Mouse (Mus musculus) hindbrain, embryonic 13.5 days (tissue): ENCODE data around the gene Rims4. TPM values are rescaled to one million over a fixed set of nuclear protein-coding genes. Genes with fewer than 3 reads are reported as not detected.
A peak's percentile ranks its signal among the peaks of the same experiment; 100 is the strongest.

Source experiments
- ATAC-seq: fragments of 200-750 bp; cut with Nextera tagmentation; 2 replicates; pipeline ENCODE4 v1.8.0; 2017; ENCODE audit warnings: moderate TSS enrichment; ENCODE audit not compliant: low FRiP score
- H3K27ac ChIP-seq: fragments of 300-500 bp; sonication (generic); 2 replicates; pipeline ENCODE4 v1.5.1; 2015; ENCODE audit warnings: inconsistent platforms, mild to moderate bottlenecking, moderate library complexity
- H3K27me3 ChIP-seq: fragments of 300-500 bp; sonication (generic); 2 replicates; pipeline ENCODE4 v1.6.1; 2015; ENCODE audit warnings: mild to moderate bottlenecking, inconsistent platforms
- H3K36me3 ChIP-seq: fragments of 300-500 bp; sonication (generic); 2 replicates; pipeline ENCODE4 v1.6.1; 2015; ENCODE audit warnings: mild to moderate bottlenecking, inconsistent platforms
- H3K4me1 ChIP-seq: fragments of 300-500 bp; sonication (generic); replicated peaks from 2 replicates; pipeline ENCODE4 v1.6.1; 2015; ENCODE audit warnings: inconsistent platforms
- H3K4me2 ChIP-seq: fragments of 300-500 bp; sonication (generic); 2 replicates; pipeline ENCODE4 v1.6.1; 2015; ENCODE audit warnings: inconsistent platforms, mild to moderate bottlenecking, moderate library complexity
- H3K4me3 ChIP-seq: fragments of 300-500 bp; sonication (generic); 2 replicates; pipeline ENCODE4 v1.5.1; 2015; ENCODE audit warnings: mild to moderate bottlenecking, inconsistent platforms
- H3K9ac ChIP-seq: fragments of 300-500 bp; sonication (generic); 2 replicates; pipeline ENCODE4 v1.6.1; 2015; ENCODE audit warnings: mild to moderate bottlenecking, inconsistent platforms
- H3K9me3 ChIP-seq: fragments of 300-500 bp; sonication (generic); 2 replicates; pipeline ENCODE4 v1.6.1; 2016; ENCODE audit warnings: inconsistent platforms
- WGBS: fragments of 180-500 bp; shearing (Covaris S2); methylation state at CpG from one replicate; pipeline ENCODE4 v1.1.7; 2015; 5-methylcytosine and 5-hydroxymethylcytosine counted together
- polyA plus RNA-seq: library from polyadenylated mRNA; unstranded; fragments of >200 nt; fragmentation: Nextera tagmentation; extraction: Ambion mirVana; gene quantifications from 2 replicates; pipeline ENCODE4 v1.2.1, GENCODE M21; 2015

Gene Rims4
- polyA plus RNA-seq: 9.7 TPM in 2 replicates

DNA sequence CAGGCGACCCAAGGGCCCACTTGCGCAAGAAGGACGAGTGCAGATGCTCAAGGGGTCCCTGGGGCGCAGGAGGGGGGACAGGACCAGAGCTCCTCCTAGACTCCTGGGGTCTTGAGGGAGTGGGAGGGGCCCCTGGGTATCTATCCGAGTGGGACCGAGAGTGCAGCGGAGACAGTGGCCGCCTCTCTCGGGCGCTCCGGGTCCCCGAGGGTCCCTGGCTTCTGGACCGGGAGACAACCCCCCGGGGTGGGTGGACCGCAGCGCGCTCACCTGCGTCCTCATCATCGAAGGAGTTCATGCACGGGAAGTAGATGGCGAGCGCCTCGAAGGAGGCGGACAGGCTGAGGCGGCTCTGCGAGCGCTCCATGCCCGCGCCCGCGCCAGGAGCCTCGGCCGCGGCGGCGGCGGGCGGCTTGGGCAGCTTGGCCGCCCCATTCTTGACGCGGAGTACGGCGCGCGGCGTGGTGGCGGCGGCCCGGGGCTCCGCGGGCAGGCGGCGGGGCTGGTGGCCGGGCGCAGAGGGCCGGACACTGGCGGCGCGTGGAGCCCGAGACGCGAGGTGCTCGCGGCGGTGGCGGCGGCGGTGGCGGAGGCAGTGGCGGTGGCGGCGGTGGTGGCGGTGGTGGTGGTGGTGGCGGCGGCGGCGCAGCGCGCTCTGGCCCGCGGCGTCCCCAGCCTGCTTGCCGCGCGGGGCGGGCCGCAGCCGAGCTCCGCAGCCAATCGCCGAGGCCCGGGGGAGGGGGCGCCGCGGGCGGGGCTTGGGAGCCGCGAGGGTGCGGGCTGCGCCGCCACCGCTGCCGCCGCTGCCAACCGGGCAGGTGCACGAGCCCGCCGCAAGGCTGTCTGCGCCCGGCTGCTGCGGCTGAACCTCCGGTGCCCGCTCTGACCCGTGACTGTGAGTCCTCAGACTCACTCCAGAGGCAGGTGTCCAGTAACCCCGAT lies at the start of gene Rims4:
Rims4 (minus strand) TSS at position 367 of the 942 bp plus-strand sequence.
- H3K27ac ChIP-seq: peak within 1 kb of the TSS; percentile 76
- no peaks in the 10 kb centered on the region for H3K9me3 ChIP-seq
- peak within 1 kb of the TSS; percentile 76 for H3K4me3 ChIP-seq
- peak within 1 kb of the TSS; percentile 92 for H3K4me2 ChIP-seq
- peaks cover 55% of the 10 kb centered on the region for H3K4me1 ChIP-seq
- H3K36me3 ChIP-seq: no peaks in the 10 kb centered on the region
- 1% methylated on average over 83 of the region's 115 CpGs for WGBS
- peaks cover 72% of the 10 kb centered on the region for H3K27me3 ChIP-seq
- peak; percentile 63 for ATAC-seq
- H3K9ac ChIP-seq: peak within 1 kb of the TSS; percentile 85

DNA sequence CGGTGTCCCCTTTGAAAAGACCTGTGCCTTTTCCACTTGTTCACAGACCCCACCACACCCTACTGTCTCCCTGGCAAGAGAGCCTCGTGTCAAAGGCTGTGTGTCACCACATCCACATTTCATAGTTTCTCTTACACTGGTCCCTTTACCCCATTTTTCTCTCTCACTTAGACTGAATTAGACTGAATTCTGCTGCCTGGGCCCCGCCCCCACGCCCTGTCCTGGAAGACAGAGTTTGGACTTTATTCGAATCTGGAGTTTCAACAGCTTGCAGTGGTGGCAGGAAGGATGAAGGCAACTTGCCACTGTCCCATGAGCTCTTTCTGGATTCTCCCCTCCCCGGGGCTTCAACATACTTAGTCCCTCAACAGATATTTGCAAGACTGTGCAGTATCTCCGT lies 47.2 kb upstream of the Rims4 start:
- Histone ChIP-seq H3K4me2 (no peak overlapping the region), H3K27ac (no peak overlapping the region), H3K36me3 (no peaks in the 10 kb centered on the region), H3K27me3 (no peaks in the 10 kb centered on the region), H3K9me3 (no peaks in the 10 kb centered on the region), H3K9ac (no peak overlapping the region), H3K4me1 (peaks cover 4% of the 10 kb centered on the region; the same call in 1 of the 2 replicates), H3K4me3 (no peak overlapping the region)
- no peak for ATAC-seq
- WGBS: 72% methylated on average over 7 of the region's 7 CpGs

DNA sequence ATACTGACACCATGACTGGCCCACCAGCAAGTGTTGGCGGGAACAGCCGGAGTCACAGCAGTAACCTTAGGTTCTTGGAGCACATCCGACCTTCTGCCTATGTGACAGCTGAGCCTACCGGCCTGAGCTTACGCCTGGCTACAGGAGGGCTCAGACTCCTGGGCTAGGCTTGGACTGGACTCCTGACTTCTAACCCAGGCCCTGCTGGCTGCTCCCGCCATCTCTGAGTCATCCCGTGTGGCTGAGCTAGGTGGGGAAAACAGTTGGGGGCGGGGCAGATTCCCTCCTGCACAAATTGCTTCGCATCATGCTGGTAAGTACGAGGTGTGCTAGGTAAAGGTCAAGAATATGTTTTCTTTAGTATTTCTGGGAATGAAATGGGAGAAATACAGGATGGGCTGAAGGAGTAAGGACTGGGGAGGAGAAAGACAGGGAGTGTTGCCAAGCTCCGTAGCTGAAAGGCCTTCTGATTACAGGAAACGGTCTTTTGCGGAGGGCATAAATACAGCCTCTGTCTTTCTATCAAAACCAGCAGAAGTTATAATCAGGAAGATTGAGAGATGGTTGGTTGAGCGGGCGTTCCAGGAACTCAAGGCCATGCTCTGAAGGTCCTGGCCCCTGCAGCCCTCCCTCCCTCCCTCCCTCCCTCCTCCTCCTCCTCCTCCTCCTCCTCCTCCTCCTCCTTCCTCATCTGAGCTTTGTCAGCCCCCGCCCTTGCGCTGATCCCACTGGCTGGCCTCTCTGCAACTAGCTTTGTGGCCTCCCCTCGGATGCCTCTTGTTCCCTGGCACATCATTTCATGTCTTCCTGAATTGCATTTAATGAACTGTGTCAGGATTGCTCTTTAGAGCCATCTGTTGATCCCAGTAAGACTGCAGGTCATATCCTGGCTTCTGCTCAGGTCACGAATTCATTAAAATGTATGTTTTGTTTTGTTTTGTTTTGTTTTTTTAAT lies 46.4 kb upstream of the Rims4 start:
- Histone ChIP-seq H3K9ac (no peak overlapping the region), H3K4me1 (peaks cover 4% of the 10 kb centered on the region; the same call in 1 of the 2 replicates), H3K4me3 (no peak overlapping the region), H3K4me2 (no peak overlapping the region), H3K9me3 (no peaks in the 10 kb centered on the region), H3K27ac (no peak overlapping the region), H3K36me3 (no peaks in the 10 kb centered on the region), H3K27me3 (no peaks in the 10 kb centered on the region)
- 64% methylated on average over 17 of the region's 19 CpGs for WGBS
- ATAC-seq: no peak

DNA sequence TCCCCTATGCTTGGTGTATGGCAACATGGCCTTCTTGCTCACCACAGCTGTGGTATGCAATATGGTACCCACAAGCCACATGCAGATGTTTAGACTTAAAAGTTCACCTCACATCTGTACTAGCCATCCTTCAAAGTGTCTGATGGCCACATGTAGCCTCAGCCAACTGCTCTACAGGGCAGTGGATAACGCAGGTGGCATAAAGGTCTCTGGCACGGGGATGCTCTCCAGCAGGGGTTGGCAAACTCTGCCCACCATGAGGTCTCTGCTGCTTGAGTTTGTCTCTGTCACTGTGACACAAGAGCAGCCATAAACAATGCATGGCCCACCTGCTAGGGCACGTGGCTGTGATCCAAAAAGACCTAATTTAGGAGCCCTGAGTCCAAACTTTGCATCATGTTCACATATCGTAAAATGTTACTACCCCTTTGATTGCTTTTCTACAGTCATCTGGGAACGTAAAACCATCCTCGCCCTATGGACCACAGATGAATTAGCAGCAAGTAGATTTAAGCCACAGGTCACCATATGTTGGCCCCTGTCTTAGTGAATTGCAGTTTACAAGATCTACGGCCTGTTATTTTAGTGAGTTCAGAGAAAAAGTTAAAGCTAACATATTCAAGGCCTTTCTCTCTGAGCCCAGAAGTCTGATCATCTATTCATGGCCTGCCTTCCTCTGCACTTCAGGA lies 35.3 kb upstream of the Rims4 start:
- Histone ChIP-seq H3K4me1 (no peaks in the 10 kb centered on the region), H3K9ac (no peak overlapping the region), H3K36me3 (no peaks in the 10 kb centered on the region), H3K4me2 (no peak overlapping the region), H3K9me3 (no peaks in the 10 kb centered on the region), H3K4me3 (no peak overlapping the region), H3K27me3 (0 out of 2 replicates have a peak, but pooled peaks cover 4% of the 10 kb centered on the region), H3K27ac (no peak overlapping the region)
- no peak for ATAC-seq
- 74% methylated on average over 7 of the region's 7 CpGs for WGBS

DNA sequence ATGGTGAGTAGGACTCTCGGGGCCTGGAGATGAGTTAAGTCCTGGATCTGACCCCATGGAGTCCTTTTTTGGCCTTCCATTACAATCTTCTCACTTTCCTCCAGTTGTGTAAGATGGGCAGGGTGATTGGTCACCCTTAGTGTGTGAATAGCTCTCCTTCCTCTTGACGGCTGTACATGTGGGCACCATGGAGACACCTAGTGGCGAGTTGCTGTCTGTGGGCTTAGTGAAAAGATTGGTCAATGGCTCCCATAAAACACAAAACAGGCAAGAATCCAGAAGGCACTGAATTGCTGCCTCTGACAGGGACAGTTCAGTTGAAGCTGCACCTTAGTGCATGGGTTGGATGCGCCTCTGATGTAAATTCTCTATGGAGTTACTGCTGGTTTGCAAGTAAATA lies 33.3 kb upstream of the Rims4 start:
- H3K4me1 ChIP-seq: no peaks in the 10 kb centered on the region
- H3K27me3 ChIP-seq: 0 out of 2 replicates have a peak, but pooled peaks cover 4% of the 10 kb centered on the region
- no peak overlapping the region for H3K4me2 ChIP-seq
- H3K36me3 ChIP-seq: no peaks in the 10 kb centered on the region
- WGBS: 29% methylated on average over 4 of the region's 4 CpGs
- H3K27ac ChIP-seq: no peak overlapping the region
- H3K4me3 ChIP-seq: no peak overlapping the region
- H3K9me3 ChIP-seq: no peaks in the 10 kb centered on the region
- ATAC-seq: 0 out of 2 replicates have a peak, but pooled peaks have one; percentile 65
- H3K9ac ChIP-seq: no peak overlapping the region

DNA sequence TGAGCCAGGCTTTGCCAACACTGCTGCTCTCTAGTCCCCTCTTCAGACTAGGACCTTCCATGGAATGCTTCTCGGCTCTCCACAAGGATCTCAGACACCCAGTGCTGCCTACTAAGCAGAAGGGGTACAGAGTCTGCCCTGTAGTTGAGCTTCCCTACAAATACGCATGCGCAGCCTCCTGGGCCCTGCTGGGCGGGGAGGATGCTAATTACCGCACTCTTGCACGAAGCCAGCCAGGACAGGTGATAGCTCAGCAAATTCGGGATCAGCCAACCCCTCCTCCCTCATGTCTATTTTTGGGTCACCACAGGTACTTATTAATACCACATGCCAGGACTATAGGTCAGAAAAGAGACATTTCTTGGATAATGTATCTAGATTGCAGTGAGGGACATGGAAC lies 29.5 kb upstream of the Rims4 start:
- H3K4me3 ChIP-seq: no peak overlapping the region
- H3K27me3 ChIP-seq: 0 out of 2 replicates have a peak, but pooled peaks cover 4% of the 10 kb centered on the region
- H3K9ac ChIP-seq: no peak overlapping the region
- no peaks in the 10 kb centered on the region for H3K9me3 ChIP-seq
- 64% methylated on average over 7 of the region's 7 CpGs for WGBS
- H3K4me1 ChIP-seq: no peaks in the 10 kb centered on the region
- H3K27ac ChIP-seq: no peak overlapping the region
- no peak for ATAC-seq
- H3K36me3 ChIP-seq: no peaks in the 10 kb centered on the region
- H3K4me2 ChIP-seq: no peak overlapping the region

DNA sequence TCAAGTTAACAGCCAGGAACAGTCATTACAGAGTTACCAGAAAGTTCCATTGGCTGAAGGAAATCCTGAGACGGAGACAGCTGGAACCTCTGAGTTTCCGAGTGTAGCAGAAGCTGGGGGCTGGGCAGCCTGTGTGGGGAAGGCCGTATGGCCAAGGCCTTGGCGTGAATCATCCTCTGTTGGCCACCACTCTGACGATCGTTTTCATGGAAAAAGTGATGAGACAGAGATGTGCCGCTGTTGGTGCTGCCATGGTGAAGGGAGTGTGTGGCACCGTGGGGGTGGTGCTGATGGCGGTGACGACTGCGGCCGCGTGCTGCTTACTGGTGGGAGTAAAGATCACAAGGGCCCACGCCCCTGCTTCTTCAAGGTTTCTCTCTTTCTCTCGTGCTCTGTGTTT lies 27.7 kb upstream of the Rims4 start:
- whole genome bisulfite sequencing: 83% methylated on average over 15 of the region's 15 CpGs

DNA sequence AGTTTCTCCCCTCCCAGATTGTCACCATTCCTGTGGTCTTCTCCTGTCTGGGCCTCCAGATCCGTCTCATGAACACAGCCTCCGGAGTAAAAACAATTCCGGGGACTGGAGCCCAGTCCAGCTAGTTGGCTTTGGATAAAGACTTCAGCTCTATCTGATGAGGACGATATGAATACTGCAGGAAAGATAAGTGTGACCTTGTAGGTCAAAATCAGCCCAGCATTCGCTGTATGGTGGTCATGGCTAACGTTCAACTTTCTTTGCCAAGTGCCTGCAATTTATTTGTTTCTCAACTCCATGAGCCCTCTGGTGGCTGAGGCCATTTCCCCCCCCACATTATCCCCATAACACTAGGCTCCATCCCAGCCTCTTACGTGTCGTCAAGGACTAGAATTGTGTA lies 26.0 kb upstream of the Rims4 start:
- WGBS: 89% methylated on average over 8 of the region's 8 CpGs
- Histone ChIP-seq H3K4me3 (no peak overlapping the region), H3K4me2 (no peak overlapping the region), H3K9ac (no peak overlapping the region), H3K9me3 (no peaks in the 10 kb centered on the region), H3K27ac (no peak overlapping the region), H3K4me1 (peaks cover 2% of the 10 kb centered on the region; the same call in 1 of the 2 replicates), H3K27me3 (no peaks in the 10 kb centered on the region), H3K36me3 (no peaks in the 10 kb centered on the region)
- ATAC-seq: no peak

More for the DNA sequence above, 27.7 kb upstream of the Rims4 start:
- Histone ChIP-seq H3K36me3 (no peaks in the 10 kb centered on the region), H3K4me3 (no peak overlapping the region), H3K27me3 (no peaks in the 10 kb centered on the region), H3K4me2 (no peak overlapping the region), H3K9ac (no peak overlapping the region), H3K4me1 (no peaks in the 10 kb centered on the region), H3K27ac (no peak overlapping the region), H3K9me3 (no peaks in the 10 kb centered on the region)
- ATAC-seq: no peak

DNA sequence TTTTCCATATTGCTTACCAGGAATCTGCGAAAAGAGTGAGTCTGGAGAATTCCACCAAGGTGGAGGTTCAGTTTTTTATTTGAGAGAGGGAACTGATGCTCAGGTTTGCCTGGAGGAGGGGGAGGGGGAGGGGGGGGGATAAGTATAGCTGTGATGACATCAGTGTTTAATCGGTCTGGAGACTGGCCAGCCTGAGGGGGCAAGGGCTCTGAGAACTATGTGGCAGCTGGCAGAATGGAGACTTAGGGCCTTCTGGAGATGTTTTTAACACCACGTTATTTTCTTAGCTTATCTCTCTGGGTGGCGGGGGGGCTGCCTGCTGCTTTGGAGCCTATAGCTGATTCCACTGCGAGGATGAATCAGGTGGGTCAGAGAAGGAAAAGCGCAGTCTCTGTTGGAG lies 24.6 kb upstream of the Rims4 start:
- no peaks in the 10 kb centered on the region for H3K9me3 ChIP-seq
- H3K27me3 ChIP-seq: no peaks in the 10 kb centered on the region
- H3K4me1 ChIP-seq: peaks cover 4% of the 10 kb centered on the region; the same call in 1 of the 2 replicates
- H3K4me2 ChIP-seq: no peak overlapping the region
- no peak overlapping the region for H3K9ac ChIP-seq
- WGBS: 81% methylated on average over 6 of the region's 6 CpGs
- H3K4me3 ChIP-seq: no peak overlapping the region
- no peak for ATAC-seq
- H3K36me3 ChIP-seq: no peaks in the 10 kb centered on the region
- H3K27ac ChIP-seq: no peak overlapping the region

DNA sequence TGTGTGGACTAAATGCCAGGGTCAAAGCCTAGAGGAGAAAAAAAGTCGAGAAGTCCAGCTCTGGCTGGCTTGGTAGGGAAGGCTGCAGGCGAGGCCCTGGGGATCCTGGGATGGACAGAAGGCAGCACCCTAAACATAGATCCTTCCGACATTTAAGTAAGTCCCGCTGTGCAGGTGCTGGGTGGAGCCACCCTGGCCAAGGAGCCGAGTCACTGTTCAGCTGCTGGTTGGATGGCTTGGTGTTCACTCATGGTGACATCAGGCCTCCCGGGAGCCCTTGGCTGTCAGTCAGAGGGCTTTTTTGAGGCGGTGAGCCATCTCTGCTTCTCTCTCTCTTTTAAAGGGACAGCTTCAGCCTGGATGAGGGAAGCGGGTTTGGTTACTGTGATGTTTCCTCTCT lies 21.0 kb upstream of the Rims4 start:
- no peak overlapping the region for H3K4me3 ChIP-seq
- H3K4me1 ChIP-seq: peaks cover 4% of the 10 kb centered on the region; the same call in 1 of the 2 replicates
- no peak overlapping the region for H3K9ac ChIP-seq
- peak overlapping the region; percentile 27; the same call in 1 of the 2 replicates for H3K4me2 ChIP-seq
- ATAC-seq: no peak
- WGBS: 37% methylated on average over 8 of the region's 8 CpGs
- H3K9me3 ChIP-seq: no peaks in the 10 kb centered on the region
- H3K36me3 ChIP-seq: no peaks in the 10 kb centered on the region
- no peak overlapping the region for H3K27ac ChIP-seq
- no peaks in the 10 kb centered on the region for H3K27me3 ChIP-seq

DNA sequence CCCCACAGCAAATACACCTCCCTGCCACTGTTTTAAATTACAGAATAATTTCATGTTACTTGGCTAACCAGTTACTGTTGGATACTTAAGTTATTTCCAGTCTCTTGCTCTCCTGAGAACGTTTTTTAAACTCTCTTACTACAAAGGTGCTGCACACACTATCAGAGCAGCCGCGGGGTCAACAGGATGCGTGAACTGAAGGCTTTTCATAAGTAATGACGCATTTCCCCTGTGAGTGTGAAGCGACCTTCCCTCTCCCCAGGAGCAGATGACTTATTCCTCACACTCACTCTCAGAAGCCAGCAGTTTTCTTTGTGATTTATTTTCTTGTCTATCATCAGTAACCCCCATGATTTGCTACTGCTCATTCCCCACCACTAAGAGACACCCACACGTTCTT lies 13.7 kb upstream of the Rims4 start:
- WGBS: 51% methylated on average over 7 of the region's 7 CpGs
- Histone ChIP-seq H3K4me2 (no peak overlapping the region), H3K27me3 (no peaks in the 10 kb centered on the region; the same call in 1 of the 2 replicates), H3K4me1 (no peaks in the 10 kb centered on the region), H3K4me3 (no peak overlapping the region), H3K27ac (no peak overlapping the region), H3K36me3 (no peaks in the 10 kb centered on the region), H3K9me3 (no peaks in the 10 kb centered on the region), H3K9ac (no peak overlapping the region)
- ATAC-seq: no peak
